Mouse (Mus musculus) right cerebral cortex, adult 2 months (tissue): ENCODE results near the gene Fam171b.

ENCODE experiments used
- DNase-seq, 2 experiments: peaks; one replicate each; pipeline ENCODE4 v3.0.0; 2021 to 2022; ENCODE audit warnings: low spot score in 2 of 2

Fam171b gene

GRCm38 (mm10) chr2:83883850-83884420, 71.5 kb downstream of the Fam171b start:
- DNase-seq: no peak

GRCm38 (mm10) chr2:83893701-83894100, 81.3 kb downstream of the Fam171b start:
- no peak for DNase-seq

- DNase-seq: no peak
Measured at GRCm38 (mm10) chr2:83901896-83902540, 89.6 kb downstream of the Fam171b start.

GRCm38 (mm10) chr2:83929478-83930088, 117.1 kb downstream of the Fam171b start:
- DNase-seq: no peak
